Mouse (Mus musculus): ENCODE measurements at regions not wholly inside any gene's neighbourhood (a gene's known extent, or its start where the extent isn't known, plus 50 kb on each side); places are given as distances from the start of the nearest gene placed in this dataset.
"Not testable (repeated sequence)": the region's sequence is repeated elsewhere in the genome, so short reads cannot be mapped to it uniquely, and the experiment has no call there.

- no peak for DNase-seq
- intact Hi-C loops (cut with DNase I): no loop called here
Measured at GRCm38 (mm10) chr3:134330943-134331342, 94.7 kb downstream of the Cxxc4 start.

- DNase-seq: peak in 1 of 2 experiments; percentile 1
- intact Hi-C loops (cut with DNase I): no loop called here
Measured at GRCm38 (mm10) chr3:134331499-134332153, 95.3 kb downstream of the Cxxc4 start.

DNA sequence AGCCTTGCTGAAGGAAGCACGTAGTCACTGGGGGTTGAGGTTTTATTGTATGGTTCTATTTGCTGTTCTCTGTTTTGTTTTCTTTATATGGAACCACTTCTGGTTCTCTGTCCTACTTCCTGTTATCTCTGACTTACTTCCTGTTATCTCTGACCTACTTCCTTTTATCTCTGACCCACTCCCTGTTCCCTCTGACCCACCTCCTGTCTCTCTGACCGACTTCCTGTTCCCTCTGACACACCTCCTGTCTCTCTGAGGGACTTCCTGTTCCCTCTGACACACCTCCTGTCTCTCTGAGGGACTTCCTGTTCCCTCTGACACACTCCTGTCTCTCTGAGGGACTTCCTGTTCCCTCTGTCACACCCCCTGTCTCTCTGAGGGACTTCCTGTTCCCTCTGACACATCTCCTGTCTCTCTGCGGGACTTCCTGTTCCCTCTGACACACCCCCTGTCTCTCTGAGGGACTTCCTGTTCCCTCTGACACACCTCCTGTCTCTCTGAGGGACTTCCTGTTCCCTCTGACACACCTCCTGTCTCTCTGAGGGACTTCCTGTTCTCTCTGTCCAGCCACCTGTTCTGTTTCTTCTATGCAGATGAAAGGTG, 102.9 kb downstream of the Cxxc4 start:
- intact Hi-C loops (cut with DNase I); DNase-seq: not testable (repeated sequence)

GRCm38 (mm10) chr3:134365948-134366347, 129.7 kb downstream of the Cxxc4 start:
- intact Hi-C loops (cut with DNase I): no loop called here
- no peak for DNase-seq

DNA sequence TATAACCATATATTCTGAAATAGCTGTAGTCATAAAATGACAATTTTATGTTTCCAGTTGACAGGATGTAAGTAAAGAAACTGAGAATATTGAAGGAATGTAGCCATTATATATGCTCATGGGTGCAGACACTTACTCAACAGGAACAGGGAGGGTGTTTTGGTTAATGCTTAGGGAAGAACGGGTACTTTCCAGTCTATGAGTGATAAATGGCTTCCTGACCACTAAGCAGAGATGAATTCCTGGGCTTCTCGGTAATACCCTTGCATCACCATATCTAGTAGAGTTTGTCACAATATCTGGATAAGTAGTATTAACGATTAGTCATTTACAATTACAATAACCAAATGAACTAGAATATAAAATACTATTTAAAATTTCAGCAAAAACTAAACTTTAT, 130.5 kb downstream of the Cxxc4 start:
- no peak for DNase-seq
- intact Hi-C loops (cut with DNase I): no loop called here

- DNase-seq: no peak
- intact Hi-C loops (cut with DNase I): no loop called here
Measured at GRCm38 (mm10) chr3:134368591-134368990, 132.3 kb downstream of the Cxxc4 start.

DNA sequence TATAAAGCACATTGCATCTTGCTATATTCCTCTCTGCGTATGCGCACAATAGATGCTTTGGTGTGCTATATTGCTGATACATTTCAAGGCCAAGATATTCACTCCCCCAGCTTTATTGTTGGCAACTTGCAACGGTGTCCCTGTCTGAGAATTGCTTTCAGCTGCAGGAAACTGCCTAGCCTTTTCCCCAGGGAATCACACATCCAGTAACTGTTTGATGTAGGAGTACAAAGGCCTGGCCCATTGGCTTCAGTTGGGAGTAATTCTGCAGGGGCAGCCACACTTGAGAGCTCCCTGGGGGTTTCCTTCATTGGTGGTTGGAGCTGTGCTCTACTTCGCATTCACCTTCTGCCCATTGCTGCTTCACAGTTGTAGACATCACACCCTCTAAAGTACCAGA, 132.8 kb downstream of the Cxxc4 start:
- peak; percentile 18 for DNase-seq
- intact Hi-C loops (cut with DNase I): no loop called here

GRCm38 (mm10) chr3:134379549-134379948, 143.3 kb downstream of the Cxxc4 start:
- intact Hi-C loops (cut with DNase I): no loop called here
- DNase-seq: no peak

GRCm38 (mm10) chr3:134390472-134391336, 154.4 kb downstream of the Cxxc4 start:
- peak; percentile 48 to 52 for DNase-seq
- intact Hi-C loops (cut with DNase I): no loop called here

DNA sequence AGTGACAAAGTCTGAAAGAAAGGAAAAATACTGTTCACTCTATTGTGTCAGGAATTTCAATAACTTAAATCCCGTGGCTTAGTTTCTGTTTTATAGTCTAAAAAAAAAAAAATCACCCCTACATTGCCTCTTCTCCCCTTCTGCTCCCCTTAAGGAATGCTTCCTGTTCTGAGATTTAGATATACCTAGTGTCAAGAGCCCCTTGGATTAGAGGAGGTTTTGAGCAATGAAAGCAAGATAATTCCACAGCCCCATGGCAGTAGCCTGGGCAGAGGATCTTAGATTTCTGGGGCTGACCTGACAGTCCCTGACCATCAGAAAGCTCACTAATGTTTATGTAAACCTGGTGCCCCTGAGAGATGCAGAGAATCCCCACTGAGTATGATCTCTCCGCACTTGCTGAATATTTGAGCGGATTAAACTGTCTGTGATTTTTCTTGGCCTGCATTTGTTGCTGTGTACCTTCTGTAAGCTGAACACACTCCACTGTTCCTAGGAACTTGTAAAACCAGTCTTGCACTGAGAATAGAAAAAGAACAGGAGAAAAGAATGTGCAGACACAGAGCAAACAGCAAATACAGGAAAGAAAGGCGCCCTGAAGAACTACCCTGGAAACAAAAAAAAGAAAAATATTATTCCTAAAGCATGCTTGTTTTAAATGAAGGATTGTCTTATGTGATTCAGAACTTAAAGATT, 164.3 kb downstream of the Cxxc4 start:
- DNase-seq: no peak
- intact Hi-C loops (cut with DNase I): no loop called here

DNA sequence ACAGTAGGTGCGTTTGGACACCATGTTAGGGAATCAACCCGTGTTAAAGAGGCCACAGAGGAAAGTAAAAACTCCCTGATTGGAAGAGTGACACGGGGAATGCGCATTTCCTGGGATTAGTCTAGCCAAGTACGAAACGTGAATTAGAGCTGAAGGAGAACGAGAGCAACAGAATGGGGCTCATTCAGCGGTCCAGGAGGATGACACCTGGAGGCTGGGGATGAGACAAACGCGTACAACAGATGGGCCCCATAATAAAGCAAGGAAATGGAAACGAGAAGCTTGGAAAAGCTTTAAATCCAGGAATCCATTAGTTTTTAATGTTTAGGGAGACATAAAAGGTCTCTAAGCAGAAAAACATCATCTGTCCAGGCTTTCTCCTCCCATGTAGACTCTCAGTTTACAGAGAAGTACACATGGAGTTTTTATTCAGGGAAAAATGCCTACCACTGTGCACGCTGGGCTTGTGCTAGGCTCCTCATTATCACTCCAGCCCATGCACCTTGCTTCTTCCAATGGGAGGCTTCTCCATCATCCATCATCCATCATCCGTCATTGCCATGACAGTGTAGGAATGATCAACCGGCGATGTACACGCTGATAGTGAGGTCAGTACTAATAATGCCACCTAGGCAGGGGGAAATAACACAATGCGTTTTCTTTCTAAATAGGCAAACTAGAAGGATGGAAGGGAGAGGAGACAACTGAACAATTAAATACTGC, 179.5 kb downstream of the Cxxc4 start:
- no peak for DNase-seq
- intact Hi-C loops (cut with DNase I): no loop called here

- DNase-seq: peak; percentile 2 to 4
- intact Hi-C loops (cut with DNase I): loop anchor here (10.0 kb wide), 1 partner anchor 183 kb away; no protein-coding TSS in a partner anchor
Measured at GRCm38 (mm10) chr3:134427633-134428032, 191.3 kb downstream of the Cxxc4 start.

- DNase-seq: no peak
- intact Hi-C loops (cut with DNase I): no loop called here
Measured at GRCm38 (mm10) chr3:134466611-134467010, 230.3 kb downstream of the Cxxc4 start.

DNA sequence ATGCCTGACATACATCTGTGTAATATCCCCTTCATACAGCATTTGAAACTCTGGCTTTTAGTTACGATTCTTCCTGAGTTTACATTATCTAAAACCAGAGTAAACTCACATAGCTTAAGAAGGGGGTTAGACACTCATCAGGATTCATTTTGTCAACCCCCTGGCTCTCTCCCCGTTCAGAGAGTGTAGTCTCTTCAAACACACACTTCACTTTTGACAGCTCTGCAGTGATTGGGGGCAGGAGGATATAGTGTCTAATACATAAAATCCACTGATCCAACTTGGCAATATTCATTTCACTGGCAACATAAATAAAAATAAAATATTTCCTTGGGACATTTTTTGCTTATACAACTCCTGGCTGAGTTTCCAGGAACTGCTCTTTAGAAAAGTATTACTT, 251.0 kb downstream of the Cxxc4 start:
- DNase-seq: no peak
- intact Hi-C loops (cut with DNase I): no loop called here

GRCm38 (mm10) chr3:134489966-134490543, 253.8 kb downstream of the Cxxc4 start:
- intact Hi-C loops (cut with DNase I): no loop called here

GRCm38 (mm10) chr3:134509702-134510101, 273.4 kb downstream of the Cxxc4 start:
- peak; percentile 1 to 2 for DNase-seq
- intact Hi-C loops (cut with DNase I): no loop called here

More at GRCm38 (mm10) chr3:134489966-134490543, 253.8 kb downstream of the Cxxc4 start:
- no peak for DNase-seq

DNA sequence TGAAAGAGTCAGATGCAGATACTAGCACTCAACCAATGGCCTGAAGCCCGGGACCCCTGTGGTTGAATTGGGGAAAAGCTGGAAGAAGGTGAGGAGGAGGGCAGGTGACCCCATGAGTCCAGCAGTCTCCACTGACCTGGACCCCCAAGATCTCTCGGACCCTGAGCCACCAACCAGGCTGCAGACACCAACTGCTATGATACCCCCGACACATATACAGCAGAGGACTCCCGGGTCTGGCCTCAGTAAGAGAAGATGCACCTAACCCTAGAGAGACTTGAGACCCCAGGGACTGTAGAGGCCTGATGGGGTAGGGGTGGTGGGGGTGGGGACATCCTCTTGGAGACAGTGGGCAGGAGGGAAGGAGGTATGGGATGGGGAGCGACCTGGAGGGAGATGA, 289.5 kb downstream of the Cxxc4 start:
- intact Hi-C loops (cut with DNase I): no loop called here
- DNase-seq: no peak

DNA sequence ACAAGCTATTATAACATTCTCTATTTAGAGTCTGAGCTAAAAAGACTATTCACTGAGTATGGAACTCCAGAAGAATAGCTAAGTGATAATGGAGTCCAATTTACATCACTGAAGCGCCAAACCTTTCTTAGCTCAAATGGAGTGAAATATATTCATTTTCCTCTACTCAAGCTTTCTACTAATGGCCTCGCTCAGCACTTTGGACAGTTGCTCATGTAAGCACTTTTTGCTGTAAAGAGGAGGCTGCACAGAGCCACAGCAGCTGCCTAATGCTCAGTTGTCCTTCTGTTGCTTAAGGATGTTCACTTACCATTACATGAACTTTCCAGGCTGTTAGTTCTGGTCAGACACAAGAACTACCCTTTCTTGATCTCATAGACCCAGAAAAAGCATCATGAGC, 268.7 kb upstream of the Tacr3 start:
- intact Hi-C loops (cut with DNase I): no loop called here
- DNase-seq: no peak

DNA sequence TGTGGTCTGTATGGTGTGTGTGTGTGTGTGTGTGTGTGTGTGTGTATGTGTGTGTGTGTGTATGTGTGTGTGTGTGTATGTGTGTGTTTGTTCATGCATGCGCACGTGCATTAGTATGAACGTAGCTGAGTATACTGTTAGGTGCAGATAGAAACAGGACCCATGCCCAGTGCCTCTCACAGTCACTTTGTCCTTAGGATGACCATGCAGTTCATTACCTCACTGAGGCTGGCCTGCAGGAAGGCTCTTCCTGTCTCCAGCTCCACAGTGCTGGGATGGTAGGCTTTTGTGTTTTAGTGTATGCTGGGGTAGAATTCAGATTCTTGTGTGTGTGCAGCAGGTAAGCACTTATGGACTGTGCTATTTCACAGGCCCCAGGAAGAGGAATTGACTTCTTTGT, 250.0 kb upstream of the Tacr3 start:
- intact Hi-C loops (cut with DNase I): no loop called here
- no peak for DNase-seq

DNA sequence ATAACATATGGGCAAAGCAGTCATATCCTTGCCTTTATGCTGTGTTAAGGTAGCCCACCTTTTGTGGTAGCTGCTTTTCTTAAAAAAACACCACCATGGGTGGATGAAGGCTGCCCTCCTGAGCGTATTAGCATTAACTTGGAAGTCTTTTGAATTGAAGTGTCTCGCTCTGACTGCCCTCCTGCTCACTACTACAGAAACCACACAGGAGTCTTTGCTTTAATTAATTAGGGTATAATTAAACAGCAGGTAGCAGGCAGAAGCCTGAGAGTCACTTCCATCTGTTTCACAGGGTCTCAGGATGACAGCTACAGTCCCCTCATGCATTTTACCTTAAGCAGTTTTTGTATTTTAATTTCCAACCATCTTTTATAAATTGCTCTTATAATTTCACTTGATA, 240.2 kb upstream of the Tacr3 start:
- intact Hi-C loops (cut with DNase I): no loop called here
- no peak for DNase-seq
